Mouse (Mus musculus) lung, postnatal 25 days (tissue): Measurements from ENCODE around the gene Schip1.

Experiments
- DNase-seq: peaks from one replicate; pipeline ENCODE4 v3.0.0; 2022; ENCODE audit warnings: low spot score

The Schip1 gene

GRCm38 (mm10) chr3:68126284-68126856, 61.8 kb downstream of the Schip1 start:
- no peak for DNase-seq

- no peak for DNase-seq
Measured at GRCm38 (mm10) chr3:68130386-68130785, 65.8 kb downstream of the Schip1 start.

DNA sequence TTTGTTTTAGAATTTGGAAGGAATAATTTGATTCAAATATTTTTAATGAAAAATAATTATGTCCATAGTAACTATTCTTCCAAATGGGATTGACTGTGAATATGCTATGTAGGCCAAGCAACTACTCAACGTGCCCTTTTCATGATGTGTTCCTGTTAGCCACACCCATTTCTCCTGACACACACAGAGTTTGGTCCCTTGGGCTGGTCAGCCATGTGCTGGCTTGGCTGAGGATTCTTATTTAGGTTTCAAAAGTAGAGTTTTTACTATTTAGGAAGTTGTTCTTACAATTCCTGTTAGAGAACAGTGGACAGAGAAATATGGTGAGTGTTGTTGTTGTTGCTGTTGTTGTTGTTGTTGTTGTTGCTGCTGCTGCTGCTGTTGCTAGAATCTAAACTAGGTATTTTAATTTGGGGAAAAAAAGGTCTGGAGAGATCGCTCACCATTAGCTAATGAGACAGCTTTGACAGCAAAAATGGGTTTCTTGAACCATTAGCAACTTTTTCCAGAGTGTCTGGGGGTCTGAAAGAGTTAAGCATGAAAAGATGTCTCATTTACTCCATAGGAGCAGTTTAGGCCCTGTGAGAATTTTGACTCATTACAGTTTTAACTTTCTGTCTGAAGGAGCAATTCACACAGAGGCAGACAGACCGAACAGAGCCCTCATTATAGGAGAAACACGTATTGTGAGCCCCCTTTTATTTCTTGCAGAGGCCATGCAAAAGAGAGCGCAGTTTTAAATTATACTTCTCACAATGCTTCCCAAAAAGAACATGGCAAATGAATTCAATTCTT, 74.4 kb downstream of the Schip1 start:
- DNase-seq, result no peak

DNA sequence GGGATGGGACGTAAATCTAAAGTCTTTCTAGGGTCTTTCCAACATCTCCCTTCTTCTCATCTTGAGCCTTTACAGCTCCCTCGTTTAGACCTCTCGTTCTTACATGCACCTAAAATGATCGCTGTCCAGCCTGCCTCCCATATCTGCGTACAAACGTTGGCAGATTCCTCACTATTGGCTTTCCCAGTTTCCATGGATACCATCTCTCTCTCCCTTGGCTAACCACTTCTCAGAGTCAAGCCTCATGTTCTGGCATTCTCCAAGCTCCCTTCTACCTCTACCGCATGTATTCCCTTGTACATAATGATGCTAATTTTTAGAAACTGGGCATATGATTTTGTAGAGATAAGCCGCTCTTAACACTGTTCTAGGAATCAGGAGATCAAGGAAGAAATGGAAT, 86.1 kb downstream of the Schip1 start:
- no peak for DNase-seq

DNA sequence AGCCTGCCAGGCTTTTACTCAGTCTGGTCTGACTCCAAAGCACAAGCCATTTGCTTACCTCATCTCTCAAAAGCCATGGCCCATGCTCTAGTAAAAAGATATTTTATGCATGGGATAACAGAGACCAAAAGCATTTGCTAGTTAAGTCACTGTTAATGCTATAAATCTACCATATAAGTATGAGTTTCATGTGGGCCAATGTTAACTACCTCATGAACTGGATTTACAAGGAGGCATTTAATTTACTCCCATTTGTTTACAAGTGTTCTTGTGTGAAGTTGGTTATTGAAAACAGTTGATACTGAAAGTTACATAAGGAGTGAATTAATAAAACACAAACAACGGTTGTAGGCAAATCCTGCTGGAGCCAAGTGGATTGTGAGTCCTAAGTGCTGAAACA, 95.6 kb downstream of the Schip1 start:
- DNase-seq, result no peak

- no peak for DNase-seq
Measured at GRCm38 (mm10) chr3:68160760-68161159, 96.2 kb downstream of the Schip1 start.

- DNase-seq, result no peak
Measured at GRCm38 (mm10) chr3:68178248-68178647, 113.6 kb downstream of the Schip1 start.

DNA sequence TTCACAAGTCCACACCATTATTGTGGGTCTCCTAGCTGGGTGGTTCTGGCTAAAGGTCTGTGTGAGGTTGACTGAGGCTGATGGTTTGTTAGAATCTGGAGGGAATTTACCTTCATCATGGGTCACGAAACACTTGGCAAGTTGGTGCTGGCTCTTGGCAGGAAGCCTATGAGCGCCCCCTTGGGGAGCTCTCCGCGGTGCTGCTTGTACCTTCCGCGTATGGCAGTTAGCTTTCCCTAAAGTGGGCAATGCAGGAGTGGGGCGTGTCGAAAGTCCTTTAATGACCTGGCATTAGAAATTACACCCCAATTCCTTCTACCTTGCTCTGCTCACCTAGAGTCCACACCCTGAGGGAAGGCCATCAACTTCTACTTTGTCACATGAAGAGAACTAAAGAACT, 122.9 kb downstream of the Schip1 start:
- DNase-seq, result no peak

DNA sequence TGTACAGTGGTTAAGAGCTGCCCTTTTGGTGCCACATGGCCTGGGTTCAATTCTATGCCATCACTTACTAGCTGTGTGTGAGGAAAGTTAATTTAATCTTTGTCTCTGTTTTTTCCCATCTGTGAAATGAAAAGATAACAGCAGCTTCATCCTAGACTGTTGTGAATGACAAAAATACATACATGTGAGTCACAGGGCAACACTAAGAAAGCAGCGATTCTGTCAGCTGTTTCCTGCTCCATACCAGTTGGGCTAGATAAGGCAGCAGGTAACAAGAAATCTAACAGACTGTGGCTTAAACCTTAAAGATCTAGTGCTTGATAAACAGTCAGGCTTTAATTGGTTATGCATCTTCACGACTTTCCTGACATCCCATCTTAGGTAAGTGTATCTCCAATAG, 124.5 kb downstream of the Schip1 start:
- DNase-seq, result no peak

DNA sequence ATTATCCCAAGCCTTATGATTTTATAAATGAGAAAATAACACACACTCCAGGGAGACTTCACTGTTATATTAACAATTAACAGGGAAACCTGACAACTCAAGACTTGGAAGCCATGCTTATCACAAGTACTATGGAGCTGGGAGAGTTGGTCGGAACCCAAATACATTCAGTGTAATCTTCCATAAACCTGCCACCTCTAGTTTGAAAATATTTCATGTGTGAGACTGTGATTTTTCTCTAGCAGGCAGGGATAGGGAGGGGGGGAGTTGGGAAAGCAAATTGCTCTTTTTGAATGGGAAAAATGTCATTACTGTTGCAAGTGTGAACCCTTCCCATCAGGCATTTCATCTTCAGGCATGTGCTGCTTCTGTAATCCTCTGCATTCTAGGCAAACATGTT, 132.3 kb downstream of the Schip1 start:
- DNase-seq, result no peak

- no peak for DNase-seq
Measured at GRCm38 (mm10) chr3:68201214-68201613, 136.6 kb downstream of the Schip1 start.

DNA sequence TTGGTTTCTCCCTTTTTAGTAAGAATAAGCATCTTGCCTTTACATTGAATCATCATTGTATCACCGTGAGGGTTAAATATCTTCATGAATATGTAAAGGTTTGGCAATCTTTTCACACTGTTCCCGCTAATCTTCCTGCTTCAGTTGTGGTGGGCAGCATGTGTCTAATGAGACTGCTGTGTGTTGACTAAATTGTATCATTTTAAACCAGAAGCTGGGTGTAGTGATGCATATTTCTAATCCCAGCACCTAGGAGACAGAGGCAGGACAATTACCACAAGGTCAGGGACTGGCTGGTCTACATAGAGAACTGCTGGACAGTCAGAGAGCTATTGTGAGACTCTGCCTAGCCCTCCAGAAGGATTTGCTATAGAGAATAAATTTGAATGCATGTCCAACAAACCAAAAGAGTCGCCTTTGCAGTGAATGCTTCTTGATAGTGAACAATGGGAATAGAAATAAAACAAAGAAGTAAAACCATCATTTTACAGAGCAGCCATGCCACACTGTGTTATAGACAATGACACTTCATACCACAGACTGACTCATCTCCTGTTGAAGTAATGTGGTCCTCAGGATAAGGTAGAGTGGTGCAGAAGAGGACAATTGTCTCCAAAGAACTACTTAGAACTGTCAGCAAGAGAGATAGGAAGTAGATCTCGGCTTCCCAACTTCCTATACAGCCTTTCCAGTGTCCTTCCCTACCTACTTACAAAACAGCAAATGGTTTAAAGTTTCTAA, 137.7 kb downstream of the Schip1 start:
- DNase-seq, result no peak

- no peak for DNase-seq
Measured at GRCm38 (mm10) chr3:68203934-68204467, 139.4 kb downstream of the Schip1 start.

DNA sequence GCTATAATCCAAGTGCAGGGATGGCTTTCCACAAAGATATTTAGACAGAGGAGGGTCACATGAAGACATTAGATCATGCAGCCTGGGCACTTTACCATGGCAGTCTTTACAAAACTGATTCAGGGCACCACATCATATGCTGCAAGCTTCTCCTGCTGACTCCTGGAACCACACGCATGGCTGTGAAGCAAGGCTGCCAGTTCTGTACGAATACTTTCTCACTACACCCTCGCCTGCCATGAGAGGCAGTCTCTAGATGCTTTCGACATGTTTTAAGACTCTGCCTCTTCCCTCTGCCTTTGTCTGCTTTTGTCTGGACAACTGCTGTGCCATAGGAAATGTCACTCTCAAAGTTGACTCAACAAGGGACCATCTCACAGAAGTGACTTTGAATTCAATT, 145.8 kb downstream of the Schip1 start:
- DNase-seq, result no peak

- no peak for DNase-seq
Measured at GRCm38 (mm10) chr3:68221452-68221851, 156.8 kb downstream of the Schip1 start.

DNA sequence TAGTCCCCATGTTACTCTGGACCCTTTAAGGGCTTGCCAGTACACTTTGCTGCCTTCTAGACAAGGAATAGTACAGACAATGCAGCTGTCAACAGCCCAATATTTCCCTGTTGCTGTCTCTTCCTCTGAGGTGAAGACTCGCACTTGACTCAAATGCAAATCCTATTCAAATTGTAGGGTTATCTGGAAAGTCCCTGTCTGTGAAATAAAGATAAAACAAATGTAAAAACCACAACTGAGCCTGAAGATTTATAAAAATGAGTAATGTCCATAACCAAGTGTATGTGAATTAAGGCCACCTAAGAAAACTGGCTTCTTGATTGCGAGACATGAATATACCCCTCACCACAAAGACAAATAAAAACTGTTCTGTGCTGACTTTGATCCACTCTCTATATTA, 175.3 kb downstream of the Schip1 start:
- DNase-seq, result no peak

DNA sequence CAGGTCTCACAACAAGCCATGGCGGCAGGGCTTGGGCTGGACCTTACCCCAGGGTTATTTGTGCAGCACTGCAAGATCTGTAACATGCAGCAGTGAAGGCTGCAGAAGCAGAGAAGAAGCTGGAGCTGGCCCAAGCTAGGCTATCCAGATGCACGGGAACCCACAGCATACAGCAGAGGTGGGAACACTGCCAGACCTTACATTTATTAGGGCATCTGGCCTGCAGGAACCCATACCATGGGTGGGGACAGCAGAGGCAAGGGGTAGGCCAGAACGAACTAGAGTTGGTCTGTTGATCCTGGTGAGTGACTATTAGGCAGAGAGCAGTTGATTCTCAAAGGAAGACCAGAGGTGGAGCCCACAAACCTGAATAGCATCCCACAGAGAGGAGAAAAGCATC, 178.6 kb downstream of the Schip1 start:
- no peak for DNase-seq

DNA sequence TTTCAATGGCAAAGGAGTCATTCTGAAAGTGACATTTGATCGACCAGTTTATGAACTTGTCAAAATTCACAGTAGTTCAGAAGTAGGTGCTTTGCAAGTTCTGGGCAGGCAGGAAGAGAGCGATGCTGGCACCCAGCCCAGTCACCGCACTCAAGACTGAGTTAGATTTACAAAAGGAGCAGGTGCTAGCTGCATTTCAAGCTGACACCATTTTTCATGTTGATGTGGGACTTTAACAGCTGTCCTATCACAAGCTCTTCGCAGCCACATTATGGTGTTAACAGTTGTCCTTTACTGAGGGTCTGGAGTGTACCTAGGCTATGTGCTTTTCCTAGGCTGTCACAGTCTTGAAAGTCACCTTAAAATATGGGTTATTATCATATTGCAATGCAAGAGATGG, 181.6 kb downstream of the Schip1 start:
- DNase-seq, result no peak

DNA sequence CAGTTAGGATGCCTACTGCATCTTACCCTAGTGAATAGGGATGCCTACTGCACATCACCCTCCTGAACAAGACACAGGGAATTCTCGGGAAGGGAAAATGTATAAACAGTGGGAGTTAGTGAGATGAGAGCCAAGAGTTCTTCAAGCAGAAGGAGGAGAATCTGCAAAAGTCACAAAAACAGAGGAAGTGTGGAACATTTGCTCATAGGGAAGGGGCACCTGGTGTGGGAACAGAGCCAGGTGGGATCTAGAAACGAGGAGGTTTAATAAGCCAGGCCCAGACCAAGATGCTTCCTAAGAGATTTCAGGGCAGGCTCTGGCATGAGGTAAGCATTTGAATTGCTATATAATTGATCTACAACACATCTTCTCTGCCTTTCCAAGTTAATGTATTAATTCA, 186.0 kb downstream of the Schip1 start:
- no peak for DNase-seq

DNA sequence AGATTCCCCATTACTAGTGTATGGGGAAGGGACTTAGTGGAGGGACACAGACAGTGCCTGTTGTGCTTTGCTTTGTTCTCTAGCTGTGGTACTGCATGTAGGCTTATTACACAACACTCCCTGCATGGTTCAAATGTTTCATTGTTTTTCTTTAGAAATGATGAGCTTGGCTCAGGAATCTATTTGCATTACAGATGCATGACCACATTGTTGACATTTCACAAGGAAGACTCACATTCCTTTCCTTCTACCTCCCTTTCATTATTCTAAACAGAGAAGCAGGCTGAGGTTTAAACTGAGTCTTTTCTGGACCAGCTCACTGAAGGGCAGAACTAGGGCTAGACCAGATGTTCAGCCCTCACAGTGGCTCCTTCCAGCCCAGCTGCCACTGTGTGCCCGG, 187.7 kb downstream of the Schip1 start:
- no peak for DNase-seq

DNA sequence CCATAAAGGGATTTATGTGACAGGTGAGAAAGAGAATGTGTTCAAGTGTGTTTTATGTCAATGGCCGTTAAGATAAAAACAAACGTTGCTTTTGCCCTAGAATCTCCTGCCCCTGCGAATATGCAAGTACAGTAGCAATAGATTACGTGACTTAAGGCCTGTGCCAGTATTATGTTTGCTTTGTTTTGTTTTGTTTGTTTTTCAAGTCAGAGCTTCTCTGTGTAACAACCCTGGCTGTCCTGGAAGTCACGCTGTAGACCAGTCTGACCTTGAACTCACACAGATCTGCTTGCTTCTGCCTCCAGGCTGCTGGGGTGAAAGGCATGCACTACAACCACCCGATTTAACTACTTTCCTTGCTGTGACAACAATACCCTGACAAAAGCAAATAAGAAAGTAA, 197.7 kb downstream of the Schip1 start:
- DNase-seq, result no peak

DNA sequence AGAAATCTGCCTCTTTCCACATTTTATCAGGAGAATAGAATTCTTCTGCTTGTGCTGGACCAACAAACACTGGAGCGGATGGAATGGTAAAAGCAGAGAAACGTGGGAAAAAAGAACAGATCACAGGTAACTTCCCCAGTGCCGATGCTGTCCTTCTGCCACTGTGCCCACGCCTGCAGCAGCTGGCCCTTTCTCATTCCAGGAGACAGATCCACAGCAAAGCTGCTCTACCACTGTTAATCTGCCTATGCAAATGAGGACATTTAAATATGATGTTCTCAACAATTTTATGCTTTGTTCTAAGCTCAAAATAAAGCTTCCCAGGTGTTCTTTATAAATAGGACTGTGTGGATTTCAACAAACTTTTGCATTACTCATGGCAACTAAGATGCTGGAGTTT, 203.3 kb downstream of the Schip1 start:
- no peak for DNase-seq

- no peak for DNase-seq
Measured at GRCm38 (mm10) chr3:68269251-68269650, 204.6 kb downstream of the Schip1 start.
